Mouse (Mus musculus) liver, embryonic 13.5 days (tissue): ENCODE data around the gene Rpap3. TPM values are rescaled to one million over a fixed set of nuclear protein-coding genes. Genes with fewer than 3 reads are reported as not detected.

Experiments used
- ATAC-seq: fragments of 200-750 bp; cut with Nextera tagmentation; 2 replicates; pipeline ENCODE4 v1.8.0; 2017; ENCODE audit warnings: low read depth, mild to moderate bottlenecking, moderate number of reproducible peaks, moderate library complexity
- DNase-seq: peaks from one replicate; pipeline ENCODE4 v3.0.0; 2022
- H3K27ac ChIP-seq: fragments of 300-500 bp; sonication (generic); 2 replicates; pipeline ENCODE4 v1.5.1; 2015; ENCODE audit warnings: moderate library complexity, mild to moderate bottlenecking, inconsistent platforms
- H3K27me3 ChIP-seq: fragments of 300-500 bp; sonication (generic); 2 replicates; pipeline ENCODE4 v1.6.1; 2015; ENCODE audit warnings: mild to moderate bottlenecking, inconsistent platforms
- H3K36me3 ChIP-seq: fragments of 300-500 bp; sonication (generic); 2 replicates; pipeline ENCODE4 v1.6.1; 2015; ENCODE audit warnings: mild to moderate bottlenecking, inconsistent platforms
- H3K4me1 ChIP-seq: fragments of 300-500 bp; sonication (generic); replicated peaks from 2 replicates; pipeline ENCODE4 v1.6.1; 2015; ENCODE audit warnings: inconsistent platforms
- H3K4me2 ChIP-seq: fragments of 300-500 bp; sonication (generic); 2 replicates; pipeline ENCODE4 v1.6.1; 2015; ENCODE audit warnings: inconsistent platforms, mild to moderate bottlenecking, moderate library complexity
- H3K4me3 ChIP-seq: fragments of 300-500 bp; sonication (generic); replicated peaks from 2 replicates; pipeline ENCODE4 v1.5.1; 2015; ENCODE audit warnings: mild to moderate bottlenecking, inconsistent platforms
- H3K9ac ChIP-seq: fragments of 300-500 bp; sonication (generic); 2 replicates; pipeline ENCODE4 v1.6.1; 2015; ENCODE audit warnings: mild to moderate bottlenecking, inconsistent platforms
- H3K9me3 ChIP-seq: fragments of 300-500 bp; sonication (generic); replicated peaks from 2 replicates; pipeline ENCODE4 v1.6.1; 2016; ENCODE audit warnings: inconsistent platforms
- WGBS: fragments of 180-500 bp; shearing (Covaris S2); methylation state at CpG from one replicate; pipeline ENCODE4 v1.1.7; 2015; ENCODE audit not compliant: insufficient replicate concordance; 5-methylcytosine and 5-hydroxymethylcytosine counted together
- polyA plus RNA-seq: library from polyadenylated mRNA; unstranded; fragments of >200 nt; fragmentation: Nextera tagmentation; extraction: Ambion mirVana; gene quantifications from 2 replicates; pipeline ENCODE4 v1.2.1, GENCODE M21; 2015

Rpap3 gene
- polyA plus RNA-seq, 1 experiment from 2014 or later = 13.1 TPM

DNA sequence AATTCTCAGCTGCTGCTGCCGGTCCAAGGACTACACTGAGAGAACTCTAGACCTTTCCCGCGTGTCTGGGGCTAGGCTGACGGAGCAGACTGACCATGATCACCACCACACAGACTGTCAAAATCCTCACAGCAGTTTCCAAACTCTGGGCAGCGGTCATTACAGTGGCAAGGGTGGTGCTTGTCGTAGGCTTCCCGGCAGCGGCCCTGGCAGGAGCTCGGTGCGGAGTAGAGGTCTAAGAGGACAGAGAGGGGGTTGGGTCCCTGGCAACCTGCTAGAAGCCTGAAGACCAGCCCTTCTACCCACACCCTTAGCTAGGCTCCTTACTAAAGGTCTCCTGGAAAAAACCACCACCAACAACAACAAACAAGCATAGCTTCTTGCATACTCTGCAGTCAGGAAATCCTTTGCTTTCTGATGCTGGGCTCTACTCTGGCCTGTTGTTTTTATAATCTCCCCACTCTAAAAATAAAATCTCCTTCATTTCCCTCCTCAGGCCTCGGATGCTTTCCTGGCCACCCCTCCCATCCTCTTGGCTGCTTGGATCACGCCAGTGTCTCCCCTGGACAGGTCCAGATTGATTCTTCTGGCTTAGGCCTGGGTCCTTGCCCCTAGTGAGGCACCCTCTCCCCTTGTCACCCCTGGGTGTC is 14.5 kb upstream of the Rpap3 start:
- DNase-seq = no peak
- no peak overlapping the region for H3K4me2 ChIP-seq
- no peaks in the 10 kb centered on the region for H3K4me1 ChIP-seq
- 62% methylated on average over 12 of the region's 12 CpGs for WGBS
- peaks cover 7% of the 10 kb centered on the region; the same call in 1 of the 2 replicates for H3K27me3 ChIP-seq
- H3K9ac ChIP-seq = no peak overlapping the region
- H3K9me3 ChIP-seq = no peaks in the 10 kb centered on the region; the same call in 1 of the 2 replicates
- H3K4me3 ChIP-seq = no peak overlapping the region
- H3K27ac ChIP-seq = no peak overlapping the region
- ATAC-seq = peak; percentile 31; the same call in 1 of the 2 replicates
- H3K36me3 ChIP-seq = no peaks in the 10 kb centered on the region

DNA sequence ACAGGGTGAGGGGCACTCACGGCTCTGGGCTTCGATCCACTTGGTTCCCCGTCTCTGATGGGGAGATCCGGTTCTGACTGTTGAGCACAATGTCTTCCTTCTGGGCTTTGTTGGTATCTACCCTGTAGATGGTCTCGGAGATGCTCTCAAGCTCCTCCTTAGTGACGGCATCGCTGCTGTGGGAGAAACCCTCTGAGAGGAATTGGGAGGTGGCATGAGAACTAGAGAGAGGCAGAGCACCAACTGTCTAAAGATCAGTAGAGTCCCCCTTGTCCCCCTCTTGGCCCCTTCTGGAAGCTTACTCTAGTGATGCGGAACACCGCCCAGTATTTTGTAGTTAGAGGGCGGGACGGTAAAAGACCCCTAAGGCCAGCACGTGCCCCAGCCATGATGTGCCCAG is 13.9 kb upstream of the Rpap3 start:
- ATAC-seq (no peak), DNase-seq (no peak)
- Histone ChIP-seq H3K4me3 (no peak overlapping the region), H3K4me1 (no peaks in the 10 kb centered on the region), H3K4me2 (no peak overlapping the region), H3K9me3 (no peaks in the 10 kb centered on the region; the same call in 1 of the 2 replicates), H3K9ac (no peak overlapping the region), H3K27ac (no peak overlapping the region), H3K27me3 (peaks cover 7% of the 10 kb centered on the region; the same call in 1 of the 2 replicates), H3K36me3 (no peaks in the 10 kb centered on the region)
- 80% methylated on average over 12 of the region's 12 CpGs for WGBS

DNA sequence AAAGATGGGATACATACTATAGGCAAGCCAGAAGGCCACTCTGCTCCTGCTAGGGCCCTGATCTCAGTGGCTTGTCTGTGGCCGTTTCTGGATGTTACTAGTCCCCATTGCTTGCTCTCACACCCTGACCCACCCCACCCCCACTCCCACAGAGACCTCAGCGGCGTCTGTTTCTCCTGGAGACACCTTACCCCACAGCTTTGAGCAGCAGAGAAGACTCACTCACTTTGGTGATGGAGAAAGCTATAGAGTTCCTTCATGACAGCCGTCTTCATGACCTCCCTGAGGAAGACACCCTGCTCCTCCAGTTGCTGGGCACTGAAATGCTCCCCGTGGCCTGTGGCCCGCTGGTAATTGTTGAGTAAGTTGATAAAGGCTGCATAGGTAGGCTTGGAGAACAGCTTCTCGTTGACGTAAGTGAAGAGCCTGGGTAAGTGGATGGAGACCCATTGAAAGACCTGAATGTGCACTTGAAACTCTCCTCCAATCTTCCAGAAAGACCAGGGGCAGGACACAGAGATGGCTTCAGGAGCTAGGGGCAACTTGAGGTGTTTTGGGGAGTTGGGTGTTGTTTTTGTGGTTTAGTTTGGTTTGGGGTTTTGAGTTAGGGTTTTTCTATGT is 13.0 kb upstream of the Rpap3 start:
- no peak overlapping the region for H3K27ac ChIP-seq
- no peak for ATAC-seq
- WGBS = 62% methylated on average over 8 of the region's 8 CpGs

GRCm38 (mm10) chr15:97717861-97718534 is 12.4 kb upstream of the Rpap3 start:
- no peak overlapping the region for H3K27ac ChIP-seq
- no peak overlapping the region for H3K9ac ChIP-seq
- no peaks in the 10 kb centered on the region for H3K4me1 ChIP-seq
- H3K27me3 ChIP-seq = peaks cover 7% of the 10 kb centered on the region; the same call in 1 of the 2 replicates
- no peaks in the 10 kb centered on the region; the same call in 1 of the 2 replicates for H3K9me3 ChIP-seq
- DNase-seq (no peak), ATAC-seq (no peak)
- no peak overlapping the region for H3K4me3 ChIP-seq
- no peak overlapping the region for H3K4me2 ChIP-seq
- H3K36me3 ChIP-seq = no peaks in the 10 kb centered on the region
- 25% methylated on average over 12 of the region's 12 CpGs for WGBS

More for the DNA sequence above, 13.0 kb upstream of the Rpap3 start:
- Histone ChIP-seq H3K9me3 (no peaks in the 10 kb centered on the region; the same call in 1 of the 2 replicates), H3K27me3 (peaks cover 7% of the 10 kb centered on the region; the same call in 1 of the 2 replicates), H3K4me3 (no peak overlapping the region), H3K4me2 (no peak overlapping the region), H3K36me3 (no peaks in the 10 kb centered on the region), H3K9ac (no peak overlapping the region), H3K4me1 (no peaks in the 10 kb centered on the region)
- DNase-seq = no peak

- H3K27me3 ChIP-seq = peaks cover 12% of the 10 kb centered on the region
- no peak overlapping the region for H3K27ac ChIP-seq
- 55% methylated on average over 11 of the region's 11 CpGs for WGBS
- no peak overlapping the region for H3K4me2 ChIP-seq
- H3K36me3 ChIP-seq = no peaks in the 10 kb centered on the region
- no peaks in the 10 kb centered on the region; the same call in 1 of the 2 replicates for H3K9me3 ChIP-seq
- H3K9ac ChIP-seq = no peak overlapping the region
- no peak overlapping the region for H3K4me3 ChIP-seq
- DNase-seq = no peak
- no peak for ATAC-seq
- H3K4me1 ChIP-seq = no peaks in the 10 kb centered on the region; the same call in 1 of the 2 replicates
These were observed 11.2 kb upstream of the Rpap3 start for GRCm38 (mm10) chr15:97716782-97717181.

- Histone ChIP-seq H3K4me1 (no peaks in the 10 kb centered on the region; the same call in 1 of the 2 replicates), H3K9ac (no peak overlapping the region), H3K36me3 (no peaks in the 10 kb centered on the region), H3K27me3 (peaks cover 12% of the 10 kb centered on the region), H3K27ac (no peak overlapping the region), H3K4me2 (no peak overlapping the region), H3K9me3 (no peaks in the 10 kb centered on the region; the same call in 1 of the 2 replicates), H3K4me3 (no peak overlapping the region)
- WGBS = 68% methylated on average over 1 of the region's 1 CpGs
- DNase-seq (no peak), ATAC-seq (no peak)
These were observed 10.1 kb upstream of the Rpap3 start for GRCm38 (mm10) chr15:97715734-97716133.

- Histone ChIP-seq H3K9ac (no peak overlapping the region), H3K27me3 (peaks cover 12% of the 10 kb centered on the region), H3K9me3 (no peaks in the 10 kb centered on the region; the same call in 1 of the 2 replicates), H3K27ac (no peak overlapping the region), H3K36me3 (no peaks in the 10 kb centered on the region), H3K4me3 (no peak overlapping the region), H3K4me1 (no peaks in the 10 kb centered on the region; the same call in 1 of the 2 replicates), H3K4me2 (no peak overlapping the region)
- 80% methylated on average over 8 of the region's 8 CpGs for WGBS
- DNase-seq (no peak), ATAC-seq (no peak)
These were observed 9.5 kb upstream of the Rpap3 start for GRCm38 (mm10) chr15:97715083-97715482.

- Histone ChIP-seq H3K4me1 (no peaks in the 10 kb centered on the region; the same call in 1 of the 2 replicates), H3K9me3 (no peaks in the 10 kb centered on the region; the same call in 1 of the 2 replicates), H3K9ac (no peak overlapping the region), H3K27me3 (peaks cover 4% of the 10 kb centered on the region; the same call in 1 of the 2 replicates), H3K36me3 (no peaks in the 10 kb centered on the region), H3K4me2 (no peak overlapping the region), H3K4me3 (no peak overlapping the region), H3K27ac (no peak overlapping the region)
- DNase-seq = no peak
- 53% methylated on average over 6 of the region's 6 CpGs for WGBS
- no peak for ATAC-seq
These were observed 6.9 kb upstream of the Rpap3 start for GRCm38 (mm10) chr15:97712546-97712945.

- H3K36me3 ChIP-seq = no peaks in the 10 kb centered on the region
These were observed 5.3 kb upstream of the Rpap3 start for GRCm38 (mm10) chr15:97710906-97711305.

GRCm38 (mm10) chr15:97696616-97697015 is 9.0 kb downstream of the Rpap3 start:
- no peak overlapping the region for H3K4me2 ChIP-seq
- WGBS = 82% methylated on average over 10 of the region's 10 CpGs
- H3K4me1 ChIP-seq = no peaks in the 10 kb centered on the region

More at GRCm38 (mm10) chr15:97710906-97711305, 5.3 kb upstream of the Rpap3 start:
- ATAC-seq = no peak
- no peak overlapping the region for H3K4me3 ChIP-seq
- DNase-seq = no peak
- H3K4me2 ChIP-seq = no peak overlapping the region
- peaks cover 4% of the 10 kb centered on the region; the same call in 1 of the 2 replicates for H3K27me3 ChIP-seq
- H3K9ac ChIP-seq = no peak overlapping the region
- no peaks in the 10 kb centered on the region; the same call in 1 of the 2 replicates for H3K9me3 ChIP-seq
- 63% methylated on average over 6 of the region's 6 CpGs for WGBS
- H3K27ac ChIP-seq = no peak overlapping the region
- H3K4me1 ChIP-seq = peaks cover 6% of the 10 kb centered on the region

GRCm38 (mm10) chr15:97693411-97693810 is 12.2 kb downstream of the Rpap3 start:
- ATAC-seq (no peak), DNase-seq (no peak)
- Histone ChIP-seq H3K9me3 (no peaks in the 10 kb centered on the region), H3K4me1 (no peaks in the 10 kb centered on the region), H3K27ac (no peak overlapping the region), H3K27me3 (no peaks in the 10 kb centered on the region), H3K36me3 (peaks cover 80% of the 10 kb centered on the region), H3K9ac (no peak overlapping the region), H3K4me2 (no peak overlapping the region), H3K4me3 (no peak overlapping the region)
- WGBS = 78% methylated on average over 5 of the region's 5 CpGs

More at GRCm38 (mm10) chr15:97696616-97697015, 9.0 kb downstream of the Rpap3 start:
- H3K4me3 ChIP-seq = no peak overlapping the region
- no peak overlapping the region for H3K27ac ChIP-seq
- DNase-seq (no peak), ATAC-seq (no peak)
- no peaks in the 10 kb centered on the region for H3K27me3 ChIP-seq
- peaks cover 89% of the 10 kb centered on the region for H3K36me3 ChIP-seq
- no peaks in the 10 kb centered on the region for H3K9me3 ChIP-seq
- H3K9ac ChIP-seq = no peak overlapping the region
